Mouse (Mus musculus) neural tube, embryonic 11.5 days (tissue): Measurements from ENCODE around the gene Morc3. TPM values are rescaled to one million over a fixed set of nuclear protein-coding genes. Genes with fewer than 3 reads are reported as not detected.
A peak's percentile ranks its signal among the peaks of the same experiment; 100 is the strongest.

ENCODE experiments used
- ATAC-seq: fragments of 200-750 bp; cut with Nextera tagmentation; 2 replicates; pipeline ENCODE4 v1.8.0; 2017; ENCODE audit warnings: moderate number of reproducible peaks, mild to moderate bottlenecking, moderate TSS enrichment, moderate library complexity; ENCODE audit not compliant: insufficient read depth, low FRiP score, low TSS enrichment
- DNase-seq: peaks from one replicate; pipeline ENCODE4 v3.0.0-alpha.2; 2015; ENCODE audit warnings: low spot score
- H3K27ac ChIP-seq: fragments of 300-500 bp; sonication (generic); 2 replicates; pipeline ENCODE4 v1.5.1; 2014; ENCODE audit warnings: low read depth, mild to moderate bottlenecking, low read length
- H3K27me3 ChIP-seq: fragments of 300-500 bp; sonication (generic); 2 replicates; pipeline ENCODE4 v1.6.1; 2014; ENCODE audit warnings: mild to moderate bottlenecking, low read length, mixed read lengths; ENCODE audit not compliant: control insufficient read depth, insufficient read depth
- H3K36me3 ChIP-seq: fragments of 300-500 bp; sonication (generic); 2 replicates; pipeline ENCODE4 v1.6.1; 2014; ENCODE audit warnings: mild to moderate bottlenecking, low read length, moderate library complexity, mixed read lengths; ENCODE audit not compliant: control insufficient read depth, insufficient read depth
- H3K4me1 ChIP-seq: fragments of 300-500 bp; sonication (generic); 2 replicates; pipeline ENCODE4 v1.6.1; 2014; ENCODE audit warnings: low read length, mixed read lengths; ENCODE audit not compliant: control insufficient read depth, insufficient read depth
- H3K4me2 ChIP-seq: fragments of 300-500 bp; sonication (generic); 2 replicates; pipeline ENCODE4 v1.6.1; 2014; ENCODE audit warnings: low read depth, mild to moderate bottlenecking, moderate library complexity
- H3K4me3 ChIP-seq: fragments of 300-500 bp; sonication (generic); 2 replicates; pipeline ENCODE4 v1.5.1; 2014; ENCODE audit warnings: low read depth, low read length
- H3K9ac ChIP-seq: fragments of 300-500 bp; sonication (generic); 2 replicates; pipeline ENCODE4 v1.6.1; 2014; ENCODE audit warnings: mild to moderate bottlenecking, low read length
- H3K9me3 ChIP-seq: fragments of 300-500 bp; sonication (generic); 2 replicates; pipeline ENCODE4 v1.6.1; 2016; ENCODE audit warnings: low read length; ENCODE audit not compliant: control insufficient read depth
- WGBS: fragments of 180-500 bp; shearing (Covaris S2); extraction: QIAGEN DNeasy Blood & Tissue Kit; methylation state at CpG from one replicate; pipeline ENCODE4 v1.1.7; 2014; 5-methylcytosine and 5-hydroxymethylcytosine counted together
- polyA plus RNA-seq: library from polyadenylated mRNA; unstranded; fragments of >200 nt; fragmentation: Nextera tagmentation; extraction: Ambion mirVana; gene quantifications from 2 replicates; pipeline ENCODE4 v1.2.1, GENCODE M21; 2014

Gene Morc3
- polyA plus RNA-seq, 1 experiment from 2014 or later, result 34.5 TPM

DNA sequence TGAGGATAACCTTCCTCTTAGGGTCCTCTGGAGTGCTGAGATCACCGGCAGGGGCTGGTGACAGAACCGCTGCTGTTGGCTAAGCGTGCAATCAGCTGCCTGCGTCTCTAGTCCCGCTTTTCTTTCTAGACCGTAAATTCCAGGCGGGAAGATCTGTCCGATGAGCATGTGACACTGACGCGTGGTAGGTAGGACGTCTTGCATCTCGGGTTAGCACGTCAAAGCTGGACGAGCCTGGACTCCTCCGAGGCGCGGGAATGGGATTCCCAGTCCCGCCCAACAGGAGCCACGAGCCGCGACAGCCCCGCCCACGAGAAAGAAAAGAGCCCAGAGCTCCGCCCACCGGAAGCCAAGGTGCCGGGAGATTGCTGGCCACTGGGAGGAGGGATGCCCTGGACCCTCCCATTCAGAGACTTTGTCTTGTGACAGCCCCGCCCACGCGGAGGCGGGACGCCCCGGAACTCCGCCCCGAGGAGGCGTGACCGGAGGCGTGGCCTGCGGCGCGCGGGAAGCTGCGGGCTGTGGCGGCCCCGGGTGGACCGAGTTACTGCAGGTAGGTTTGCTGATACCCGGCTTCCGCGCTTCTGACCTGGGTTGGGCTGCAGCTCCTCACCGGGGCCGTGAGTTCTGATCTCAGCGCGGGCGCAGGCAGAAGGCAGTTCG is 51.6 kb downstream of the Morc3 start, which contains the start of gene Chaf1b:
Gene Chaf1b (plus strand): TSS at position 479 of the 663 bp plus-strand sequence.
- Histone ChIP-seq H3K27me3 (no peaks in the 10 kb centered on the region), H3K36me3 (no peaks in the 10 kb centered on the region; the same call in 1 of the 2 replicates), H3K4me2 (peak within 1 kb of the TSS; percentile 83), H3K9ac (peak within 1 kb of the TSS; percentile 59), H3K4me3 (peak within 1 kb of the TSS; percentile 59), H3K9me3 (no peaks in the 10 kb centered on the region), H3K27ac (no peak within 1 kb of the TSS), H3K4me1 (peaks cover 7% of the 10 kb centered on the region; the same call in 1 of the 2 replicates)
- peak; percentile 87 for ATAC-seq
- WGBS, result under 1% methylated on average over 54 of the region's 54 CpGs
- peak; percentile 99 for DNase-seq

DNA sequence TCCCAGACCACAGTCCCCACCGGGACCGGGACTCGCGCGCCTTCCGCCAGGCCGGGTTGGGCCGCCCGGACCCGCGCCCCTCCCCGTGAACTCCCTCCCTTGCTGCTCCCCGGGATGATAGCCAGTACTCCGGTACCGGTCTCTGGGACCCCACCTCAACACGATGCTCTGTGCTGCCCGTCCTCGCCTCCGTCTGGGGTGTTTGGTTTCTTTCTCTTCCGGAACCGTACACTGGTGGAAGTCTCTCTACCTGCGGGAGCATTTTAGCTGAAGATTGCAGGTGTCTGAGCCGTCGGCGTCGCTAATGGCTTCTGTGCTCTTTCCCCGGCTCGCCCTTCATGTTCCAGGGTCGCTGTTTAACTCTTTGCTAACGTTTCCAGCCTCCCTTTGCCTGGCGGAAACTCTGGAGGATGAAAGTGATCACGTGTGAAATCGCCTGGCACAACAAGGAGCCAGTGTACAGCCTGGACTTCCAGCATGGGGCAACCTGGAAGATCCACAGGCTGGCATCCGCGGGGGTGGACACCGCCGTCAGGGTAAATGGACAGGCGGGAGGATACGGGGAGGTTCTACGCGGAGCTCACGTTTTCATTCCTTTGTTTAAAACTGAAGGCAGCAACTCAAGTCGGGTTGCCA is 52.3 kb downstream of the Morc3 start:
- Histone ChIP-seq H3K9me3 (no peaks in the 10 kb centered on the region), H3K27ac (no peak overlapping the region), H3K4me2 (peak overlapping the region; percentile 83), H3K4me3 (peak overlapping the region; percentile 59), H3K9ac (peak overlapping the region; percentile 59), H3K4me1 (peaks cover 7% of the 10 kb centered on the region; the same call in 1 of the 2 replicates), H3K36me3 (peaks cover 3% of the 10 kb centered on the region; the same call in 1 of the 2 replicates), H3K27me3 (no peaks in the 10 kb centered on the region)
- peak; percentile 18; the same call in 1 of the 2 replicates for ATAC-seq
- under 1% methylated on average over 43 of the region's 43 CpGs for WGBS
- DNase-seq, result peak; percentile 50

DNA sequence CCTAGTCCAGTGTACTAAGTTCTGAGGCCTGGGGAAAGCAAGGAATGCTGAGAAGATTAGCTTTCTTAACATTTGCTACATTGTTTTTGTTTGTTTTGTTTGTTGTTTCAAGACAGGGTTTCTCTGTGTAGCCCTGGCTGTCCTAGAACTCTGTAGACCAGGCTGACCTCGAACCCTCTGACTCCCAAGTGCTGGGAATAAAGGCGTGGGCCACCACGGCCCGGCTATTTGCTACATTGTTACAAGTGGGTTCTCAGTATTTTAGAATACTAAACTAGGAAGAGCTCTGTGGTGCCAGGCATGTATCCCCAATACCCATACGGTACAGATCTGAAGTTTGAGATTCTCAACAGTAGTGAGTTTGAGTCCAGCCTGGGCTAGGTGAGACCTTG is 52.8 kb downstream of the Morc3 start:
- Histone ChIP-seq H3K9ac (peak overlapping the region; percentile 59), H3K4me3 (peak overlapping the region; percentile 59), H3K4me1 (peaks cover 7% of the 10 kb centered on the region; the same call in 1 of the 2 replicates), H3K4me2 (peak overlapping the region; percentile 83), H3K9me3 (no peaks in the 10 kb centered on the region), H3K27ac (no peak overlapping the region), H3K36me3 (peaks cover 3% of the 10 kb centered on the region; the same call in 1 of the 2 replicates), H3K27me3 (no peaks in the 10 kb centered on the region)
- DNase-seq (no peak), ATAC-seq (peak; percentile 1; the same call in 1 of the 2 replicates)
- 58% methylated on average over 5 of the region's 5 CpGs for WGBS

DNA sequence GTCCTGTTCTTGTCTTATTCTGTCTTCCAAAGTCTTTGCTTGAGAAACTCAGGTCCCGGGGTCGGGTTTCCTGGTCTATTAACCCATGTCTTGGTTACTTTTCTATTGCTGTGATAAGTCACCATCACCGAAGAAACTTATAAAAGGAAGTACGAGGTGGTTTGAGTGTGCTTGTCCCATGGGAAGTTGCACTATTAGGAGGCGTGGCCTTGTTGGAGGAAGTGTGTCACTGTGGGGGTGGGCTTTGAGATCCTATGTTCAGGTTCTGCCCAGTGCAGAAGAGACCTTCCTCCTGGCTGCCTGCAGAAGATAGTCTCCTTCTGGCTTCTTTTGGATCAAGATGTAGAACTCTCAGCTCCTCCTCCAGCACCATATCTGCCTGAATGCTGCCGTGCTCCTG is 56.6 kb downstream of the Morc3 start:
- H3K9ac ChIP-seq, result no peak overlapping the region
- ATAC-seq, result no peak
- H3K4me2 ChIP-seq, result no peak overlapping the region
- no peak overlapping the region for H3K4me3 ChIP-seq
- H3K27ac ChIP-seq, result no peak overlapping the region
- no peaks in the 10 kb centered on the region for H3K9me3 ChIP-seq
- peaks cover 7% of the 10 kb centered on the region; the same call in 1 of the 2 replicates for H3K4me1 ChIP-seq
- 90% methylated on average over 6 of the region's 6 CpGs for WGBS
- H3K36me3 ChIP-seq, result peaks cover 17% of the 10 kb centered on the region
- no peaks in the 10 kb centered on the region for H3K27me3 ChIP-seq
- no peak for DNase-seq

DNA sequence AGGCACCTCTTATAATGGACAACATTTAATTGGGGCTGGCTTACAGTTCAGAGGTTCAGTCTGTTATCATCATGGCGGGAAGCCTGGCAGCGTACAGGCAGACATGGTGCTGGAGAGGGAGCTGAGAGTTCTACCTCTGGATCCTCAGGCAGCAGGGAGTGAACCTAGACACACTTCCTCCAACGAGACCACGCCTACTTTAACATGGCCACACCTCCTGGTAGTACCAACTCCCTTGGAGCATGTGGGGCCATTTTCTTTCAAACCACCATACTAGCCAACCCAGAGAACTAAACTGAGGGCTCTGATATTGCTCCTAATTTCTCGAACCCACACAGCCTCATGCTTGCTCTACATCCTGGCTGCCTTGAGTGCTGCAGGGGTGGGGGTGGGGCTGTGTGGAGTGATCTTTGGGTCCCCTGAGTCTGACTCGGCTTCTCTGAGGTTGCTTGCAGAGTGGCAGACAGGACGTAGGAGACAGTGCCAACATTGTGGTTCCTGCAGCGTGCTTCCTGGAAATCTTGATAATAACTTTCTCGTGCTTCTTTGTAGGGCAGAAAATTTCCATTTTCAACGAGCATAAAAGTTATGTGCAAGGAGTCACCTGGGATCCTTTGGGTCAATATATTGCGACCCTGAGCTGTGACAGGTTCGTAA is 59.2 kb downstream of the Morc3 start:
- H3K27me3 ChIP-seq, result no peaks in the 10 kb centered on the region
- DNase-seq (no peak), ATAC-seq (no peak)
- no peak overlapping the region for H3K9ac ChIP-seq
- H3K4me2 ChIP-seq, result no peak overlapping the region
- no peaks in the 10 kb centered on the region for H3K4me1 ChIP-seq
- no peak overlapping the region for H3K4me3 ChIP-seq
- no peaks in the 10 kb centered on the region for H3K9me3 ChIP-seq
- H3K36me3 ChIP-seq, result peaks cover 19% of the 10 kb centered on the region
- 91% methylated on average over 12 of the region's 12 CpGs for WGBS
- no peak overlapping the region for H3K27ac ChIP-seq

DNA sequence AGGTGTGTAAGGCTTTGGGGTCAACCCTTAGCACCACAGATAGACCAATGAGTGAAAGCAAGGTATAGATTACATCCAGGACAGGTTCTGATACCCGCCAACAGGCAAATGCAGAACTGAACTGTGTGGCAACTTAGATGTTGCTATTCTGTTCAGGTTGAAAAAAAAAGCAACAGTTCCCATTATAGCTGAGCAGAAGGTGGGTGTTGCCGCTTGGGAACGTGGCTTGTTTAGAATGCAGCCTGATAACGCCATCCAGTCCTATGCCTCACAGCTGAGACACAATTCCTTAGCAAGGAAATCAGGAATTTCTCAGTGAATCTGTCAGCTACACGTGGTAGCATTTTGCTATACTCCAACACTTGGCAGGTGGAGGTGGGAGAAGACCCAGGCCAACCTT is 61.4 kb downstream of the Morc3 start:
- H3K4me2 ChIP-seq, result no peak overlapping the region
- ATAC-seq, result no peak
- DNase-seq, result no peak
- H3K9ac ChIP-seq, result no peak overlapping the region
- H3K27me3 ChIP-seq, result no peaks in the 10 kb centered on the region
- WGBS, result 82% methylated on average over 5 of the region's 5 CpGs
- peaks cover 19% of the 10 kb centered on the region for H3K36me3 ChIP-seq
- no peaks in the 10 kb centered on the region for H3K9me3 ChIP-seq
- no peak overlapping the region for H3K27ac ChIP-seq
- H3K4me3 ChIP-seq, result no peak overlapping the region
- no peaks in the 10 kb centered on the region for H3K4me1 ChIP-seq

DNA sequence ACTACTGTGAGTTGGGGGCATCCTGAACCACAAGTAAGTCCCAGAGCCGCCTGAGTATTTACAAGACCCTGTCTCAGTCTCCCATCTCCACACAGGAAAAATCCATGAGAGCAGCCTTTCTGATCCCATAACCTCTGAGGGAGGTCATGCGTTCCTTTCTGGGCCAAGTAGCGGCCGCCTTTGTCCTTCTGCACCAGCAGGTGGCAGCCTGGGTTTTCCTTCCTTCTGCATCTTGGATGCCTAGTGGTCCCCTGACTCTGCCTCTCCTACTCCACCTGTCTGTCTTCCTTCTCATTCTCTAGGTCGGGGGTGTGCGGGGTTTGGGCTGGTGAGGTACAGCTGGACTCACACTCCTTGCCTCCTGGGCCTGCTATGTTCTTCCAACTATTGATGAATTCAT is 71.1 kb downstream of the Morc3 start:
- H3K36me3 ChIP-seq, result peaks cover 7% of the 10 kb centered on the region
- ATAC-seq, result no peak

DNA sequence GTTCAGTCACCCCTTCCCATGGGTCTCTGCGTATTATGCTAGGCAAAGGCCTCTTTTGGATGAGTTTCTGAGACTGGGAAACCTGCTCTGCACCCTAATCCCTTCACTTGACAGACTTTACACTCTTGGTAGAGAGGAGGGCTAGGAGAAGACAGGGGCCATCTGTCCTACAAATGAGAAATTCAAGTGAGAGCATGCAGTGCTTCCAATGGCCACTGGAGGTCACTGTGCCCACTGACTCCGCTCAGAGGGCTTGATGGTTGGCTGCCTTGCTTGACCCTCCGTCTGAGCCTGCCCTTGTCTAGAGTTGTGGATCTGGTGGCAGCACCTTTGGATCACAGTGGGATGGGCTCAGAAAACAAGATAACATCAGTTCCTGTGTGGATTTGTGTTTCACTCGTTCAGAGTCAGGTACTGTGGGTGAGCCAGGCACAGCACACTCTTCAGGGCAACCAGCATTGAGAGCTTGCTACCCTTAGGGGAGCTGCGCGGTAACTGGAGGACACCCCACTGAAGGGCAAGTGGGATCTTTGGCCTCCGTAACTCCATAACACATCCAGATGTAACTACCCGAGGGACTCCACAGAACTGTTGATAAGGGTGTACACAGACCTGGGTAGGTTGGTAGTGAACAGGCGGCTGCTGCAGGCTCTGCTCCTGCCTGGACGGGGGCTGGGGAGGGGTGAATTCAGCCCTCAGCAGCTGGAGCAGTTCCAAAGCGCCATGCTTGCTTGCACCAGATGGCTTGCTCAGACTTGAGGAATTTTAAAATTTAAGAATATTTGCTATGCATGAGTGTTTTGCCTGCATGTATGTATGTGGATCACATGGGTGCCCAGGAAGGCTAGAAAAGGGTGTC is 74.5 kb downstream of the Morc3 start:
- WGBS, result 75% methylated on average over 11 of the region's 11 CpGs
- no peak overlapping the region for H3K27ac ChIP-seq
- DNase-seq (peak; percentile 74), ATAC-seq (no peak; the same call in 1 of the 2 replicates)
- H3K9ac ChIP-seq, result no peak overlapping the region
- H3K4me3 ChIP-seq, result no peak overlapping the region
- H3K4me2 ChIP-seq, result no peak overlapping the region
- no peaks in the 10 kb centered on the region for H3K27me3 ChIP-seq
- H3K36me3 ChIP-seq, result peaks cover 2% of the 10 kb centered on the region
- H3K4me1 ChIP-seq, result no peaks in the 10 kb centered on the region
- no peaks in the 10 kb centered on the region for H3K9me3 ChIP-seq

More for the DNA sequence above, 71.1 kb downstream of the Morc3 start:
- no peak overlapping the region for H3K27ac ChIP-seq
- no peaks in the 10 kb centered on the region for H3K4me1 ChIP-seq
- peak; percentile 26 for DNase-seq
- H3K4me2 ChIP-seq, result no peak overlapping the region
- no peak overlapping the region for H3K4me3 ChIP-seq
- WGBS, result 79% methylated on average over 6 of the region's 6 CpGs
- no peaks in the 10 kb centered on the region for H3K27me3 ChIP-seq
- no peaks in the 10 kb centered on the region for H3K9me3 ChIP-seq
- no peak overlapping the region for H3K9ac ChIP-seq
